Mouse (Mus musculus) midbrain, embryonic 14.5 days (tissue): ENCODE data around the gene Gm47959. TPM values are rescaled to one million over a fixed set of nuclear protein-coding genes. Genes with fewer than 3 reads are reported as not detected.
"Not testable (repeated sequence)": the region's sequence is repeated elsewhere in the genome, so short reads cannot be mapped to it uniquely, and the experiment has no call there.

ENCODE experiments used
- ATAC-seq: fragments of 200-750 bp; cut with Nextera tagmentation; 2 replicates; pipeline ENCODE4 v1.8.0; 2017; ENCODE audit warnings: moderate number of reproducible peaks, moderate library complexity; ENCODE audit not compliant: low FRiP score, low TSS enrichment
- DNase-seq: peaks from one replicate; pipeline ENCODE4 v3.0.0-alpha.2; 2015
- H3K27ac ChIP-seq: fragments of 300-500 bp; sonication (generic); replicated peaks from 2 replicates; pipeline ENCODE4 v1.5.1; 2014; ENCODE audit warnings: mild to moderate bottlenecking, low read depth, low read length, moderate library complexity
- H3K27me3 ChIP-seq: fragments of 300-500 bp; sonication (generic); 2 replicates; pipeline ENCODE4 v1.6.1; 2014; ENCODE audit warnings: low read length, control low read depth, mixed read lengths; ENCODE audit not compliant: control insufficient read depth, insufficient read depth
- H3K36me3 ChIP-seq: fragments of 300-500 bp; sonication (generic); 2 replicates; pipeline ENCODE4 v1.6.1; 2014; ENCODE audit warnings: low read length, control low read depth; ENCODE audit not compliant: control insufficient read depth, insufficient read depth
- H3K4me1 ChIP-seq: fragments of 300-500 bp; sonication (generic); 2 replicates; pipeline ENCODE4 v1.6.1; 2014; ENCODE audit warnings: mild to moderate bottlenecking, antibody characterized with exemption, low read length, control low read depth; ENCODE audit not compliant: control insufficient read depth, insufficient read depth
- H3K4me2 ChIP-seq: fragments of 300-500 bp; sonication (generic); 2 replicates; pipeline ENCODE4 v1.6.1; 2014; ENCODE audit warnings: mild to moderate bottlenecking, low read length, moderate library complexity
- H3K4me3 ChIP-seq: fragments of 300-500 bp; sonication (generic); replicated peaks from 2 replicates; pipeline ENCODE4 v1.5.1; 2014; ENCODE audit warnings: low read depth, low read length
- H3K9ac ChIP-seq: fragments of 300-500 bp; sonication (generic); replicated peaks from 2 replicates; pipeline ENCODE4 v1.6.1; 2014; ENCODE audit warnings: mild to moderate bottlenecking, low read length, moderate library complexity
- H3K9me3 ChIP-seq: fragments of 300-500 bp; sonication (generic); 2 replicates; pipeline ENCODE4 v1.6.1; 2016; ENCODE audit warnings: low read length, control low read depth, mixed read lengths; ENCODE audit not compliant: control insufficient read depth
- WGBS: fragments of 180-500 bp; shearing (Covaris S2); extraction: QIAGEN DNeasy Blood & Tissue Kit; methylation state at CpG from one replicate; pipeline ENCODE4 v1.1.7; 2014; 5-methylcytosine and 5-hydroxymethylcytosine counted together
- polyA plus RNA-seq: library from polyadenylated mRNA; unstranded; fragments of >200 nt; fragmentation: Nextera tagmentation; extraction: Ambion mirVana; gene quantifications from 2 replicates; pipeline ENCODE4 v1.2.1, GENCODE M21; 2014

The Gm47959 gene
- not detected in 2 replicates for polyA plus RNA-seq

GRCm38 (mm10) chr1:83000306-83000705, at the start of gene Gm47959:
Gene Gm47959 (plus strand): TSS chr1:83000548.
- H3K4me2 ChIP-seq, H3K27me3 ChIP-seq, DNase-seq, H3K9ac ChIP-seq, H3K36me3 ChIP-seq, H3K27ac ChIP-seq, ATAC-seq, H3K4me3 ChIP-seq, H3K4me1 ChIP-seq, H3K9me3 ChIP-seq: not testable (repeated sequence)
- WGBS, result 93% methylated on average over 7 of the region's 9 CpGs

GRCm38 (mm10) chr1:82955913-82956312, 44.4 kb upstream of the Gm47959 start, which contains the start of gene Gm7544:
Gene Gm7544 (minus strand): TSS chr1:82956013.
- H3K36me3 ChIP-seq, DNase-seq, ATAC-seq: not testable (repeated sequence)

GRCm38 (mm10) chr1:82959870-82960385, 40.4 kb upstream of the Gm47959 start, which contains the start of gene Gm47955:
Gene Gm47955 (plus strand): TSS chr1:82960286.
- Histone ChIP-seq H3K9ac (no peak within 1 kb of the TSS), H3K36me3 (no peaks in the 10 kb centered on the region), H3K9me3 (no peaks in the 10 kb centered on the region), H3K27ac (no peak within 1 kb of the TSS), H3K27me3 (no peaks in the 10 kb centered on the region), H3K4me1 (no peaks in the 10 kb centered on the region), H3K4me3 (no peak within 1 kb of the TSS), H3K4me2 (no peak within 1 kb of the TSS)
- 97% methylated on average over 11 of the region's 11 CpGs for WGBS
- ATAC-seq (no peak), DNase-seq (no peak)

More at GRCm38 (mm10) chr1:82955913-82956312, 44.4 kb upstream of the Gm47959 start, which contains the start of gene Gm7544:
- not testable (repeated sequence) for H3K4me2 ChIP-seq, H3K4me1 ChIP-seq, H3K27ac ChIP-seq, H3K9ac ChIP-seq, H3K9me3 ChIP-seq, H3K27me3 ChIP-seq, H3K4me3 ChIP-seq

GRCm38 (mm10) chr1:82966413-82966812, 33.9 kb upstream of the Gm47959 start:
- ATAC-seq (no peak), DNase-seq (no peak)
- Histone ChIP-seq H3K9me3 (no peaks in the 10 kb centered on the region), H3K36me3 (no peaks in the 10 kb centered on the region), H3K4me3 (no peak overlapping the region), H3K4me1 (no peaks in the 10 kb centered on the region), H3K27ac (no peak overlapping the region), H3K27me3 (no peaks in the 10 kb centered on the region), H3K4me2 (no peak overlapping the region), H3K9ac (no peak overlapping the region)
- WGBS, result 69% methylated on average over 3 of the region's 3 CpGs

- no peaks in the 10 kb centered on the region for H3K4me1 ChIP-seq
- no peak overlapping the region for H3K27ac ChIP-seq
- DNase-seq, result no peak
- no peak overlapping the region for H3K4me2 ChIP-seq
- no peaks in the 10 kb centered on the region for H3K9me3 ChIP-seq
- ATAC-seq, result no peak; the same call in 1 of the 2 replicates
- WGBS, result 31% methylated on average over 4 of the region's 4 CpGs
- no peak overlapping the region for H3K9ac ChIP-seq
- H3K27me3 ChIP-seq, result no peaks in the 10 kb centered on the region
- no peak overlapping the region for H3K4me3 ChIP-seq
- H3K36me3 ChIP-seq, result no peaks in the 10 kb centered on the region
Measured at GRCm38 (mm10) chr1:82972046-82972445, 28.3 kb upstream of the Gm47959 start.

- ATAC-seq (no peak), DNase-seq (no peak)
- Histone ChIP-seq H3K9ac (no peak overlapping the region), H3K4me3 (no peak overlapping the region), H3K9me3 (no peaks in the 10 kb centered on the region), H3K27ac (no peak overlapping the region), H3K4me2 (no peak overlapping the region), H3K36me3 (no peaks in the 10 kb centered on the region), H3K27me3 (no peaks in the 10 kb centered on the region), H3K4me1 (no peaks in the 10 kb centered on the region)
- 86% methylated on average over 1 of the region's 1 CpGs for WGBS
Measured at GRCm38 (mm10) chr1:82973244-82973643, 27.1 kb upstream of the Gm47959 start.

GRCm38 (mm10) chr1:82973901-82974300, 26.4 kb upstream of the Gm47959 start:
- ATAC-seq, result no peak
- no peak for DNase-seq
- Histone ChIP-seq H3K27me3 (no peaks in the 10 kb centered on the region), H3K27ac (no peak overlapping the region), H3K9ac (no peak overlapping the region), H3K9me3 (no peaks in the 10 kb centered on the region), H3K36me3 (no peaks in the 10 kb centered on the region), H3K4me1 (no peaks in the 10 kb centered on the region), H3K4me2 (no peak overlapping the region), H3K4me3 (no peak overlapping the region)
- 63% methylated on average over 6 of the region's 6 CpGs for WGBS

- Histone ChIP-seq H3K27me3 (no peaks in the 10 kb centered on the region), H3K9me3 (no peaks in the 10 kb centered on the region), H3K4me3 (no peak overlapping the region), H3K27ac (no peak overlapping the region), H3K4me1 (no peaks in the 10 kb centered on the region), H3K4me2 (no peak overlapping the region), H3K36me3 (no peaks in the 10 kb centered on the region), H3K9ac (no peak overlapping the region)
- 95% methylated on average over 9 of the region's 9 CpGs for WGBS
- no peak for DNase-seq
- no peak for ATAC-seq
Measured at GRCm38 (mm10) chr1:82974342-82974741, 26.0 kb upstream of the Gm47959 start.

GRCm38 (mm10) chr1:82975750-82976149, 24.6 kb upstream of the Gm47959 start:
- ATAC-seq (no peak), DNase-seq (no peak)
- no peaks in the 10 kb centered on the region for H3K27me3 ChIP-seq
- no peak overlapping the region for H3K4me2 ChIP-seq
- WGBS, result 93% methylated on average over 5 of the region's 5 CpGs
- H3K27ac ChIP-seq, result no peak overlapping the region
- no peaks in the 10 kb centered on the region for H3K4me1 ChIP-seq
- H3K4me3 ChIP-seq, result no peak overlapping the region
- no peak overlapping the region for H3K9ac ChIP-seq
- no peaks in the 10 kb centered on the region for H3K9me3 ChIP-seq
- no peaks in the 10 kb centered on the region for H3K36me3 ChIP-seq
